Mouse (Mus musculus) regulatory T cell (primary cell): ENCODE results near the gene Cpne4.

Source experiments
- in situ Hi-C: fragments of 300-600 bp; cut with MboI, MseI; formaldehyde crosslinking; loops from one replicate; pipeline ENCODE4 v1.15.1; 2025; ENCODE audit warnings: high pct_unique_total_duplicates

Cpne4 gene

DNA sequence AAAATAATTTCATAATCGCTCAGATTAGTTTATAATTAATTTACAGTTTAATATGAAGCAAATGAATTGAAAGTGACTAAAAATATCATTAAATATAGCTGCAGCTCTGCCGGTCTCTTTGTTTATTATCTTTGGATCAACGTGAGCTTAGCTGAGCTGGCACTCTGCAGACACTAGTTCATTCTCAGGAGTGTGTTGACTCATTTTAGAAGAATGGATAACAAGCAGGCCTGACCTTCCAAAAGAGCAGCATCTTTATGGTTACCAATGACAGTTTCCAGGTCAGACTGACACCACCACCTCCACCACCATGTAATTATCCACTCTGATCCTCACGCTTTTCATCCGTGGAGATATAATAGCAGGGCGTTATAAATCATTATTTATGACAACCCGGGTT lies 498.9 kb downstream of the Cpne4 start:
- in situ Hi-C loops, result no loop called here

DNA sequence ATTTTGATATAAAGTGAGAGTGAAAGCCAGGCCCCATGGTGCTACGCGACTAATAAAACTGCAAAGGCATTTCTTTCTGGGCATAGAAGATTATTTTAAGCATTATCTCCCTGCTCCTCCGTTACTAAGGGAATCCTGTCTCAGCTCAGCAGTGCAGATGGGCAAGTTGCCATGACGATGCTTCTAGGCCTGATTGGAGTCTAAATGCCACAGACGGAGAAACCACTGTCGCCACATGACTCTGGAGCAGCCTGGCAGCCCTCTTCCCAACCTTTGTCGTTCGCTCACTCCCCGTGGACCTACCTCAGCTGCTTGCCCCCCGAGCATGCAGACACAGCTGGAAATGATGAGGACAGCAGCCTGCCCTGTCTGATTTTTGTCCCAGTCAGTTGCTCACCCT lies 501.3 kb downstream of the Cpne4 start:
- in situ Hi-C loops, result no loop called here

- in situ Hi-C loops, result loop anchor here (25.0 kb wide), 2 partner anchors 338 to 1638 kb away; partner anchors contain the start of genes Aste1, Nek11 and Tex264
Observed at GRCm38 (mm10) chr9:105049636-105050035, 502.6 kb downstream of the Cpne4 start.

GRCm38 (mm10) chr9:105050257-105050656 lies 503.2 kb downstream of the Cpne4 start:
- in situ Hi-C loops, result loop anchor here (25.0 kb wide), 2 partner anchors 337 to 1637 kb away; partner anchors contain the start of genes Aste1, Nek11 and Tex264

DNA sequence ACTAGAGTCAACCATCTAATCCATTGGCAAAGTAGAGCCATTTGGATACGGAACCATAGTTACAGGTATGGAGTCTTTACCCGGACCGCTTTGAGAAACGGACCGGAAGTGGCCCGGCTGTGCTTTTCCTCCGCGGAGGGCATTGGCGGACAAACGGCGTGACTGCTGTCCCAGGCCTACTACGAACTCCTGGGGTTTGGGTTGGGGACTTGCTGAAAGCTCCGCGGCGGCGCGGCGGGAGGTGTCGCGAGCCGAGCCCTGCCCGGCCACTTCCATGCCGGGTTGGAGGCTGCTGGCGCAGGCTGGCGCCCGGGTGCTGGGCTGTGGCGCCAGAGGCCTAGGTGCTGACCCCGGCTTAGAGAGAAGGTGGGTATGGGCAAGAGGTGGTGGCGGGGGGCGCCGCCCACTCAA lies 506.1 kb downstream of the Cpne4 start, which contains the start of gene Mrpl3:
Gene Mrpl3, plus strand, starts transcription at position 93 of the 411 bp plus-strand sequence.
- in situ Hi-C loops, result loop anchor here (25.0 kb wide), 2 partner anchors 334 to 1634 kb away; partner anchors contain the start of genes Aste1, Nek11 and Tex264

DNA sequence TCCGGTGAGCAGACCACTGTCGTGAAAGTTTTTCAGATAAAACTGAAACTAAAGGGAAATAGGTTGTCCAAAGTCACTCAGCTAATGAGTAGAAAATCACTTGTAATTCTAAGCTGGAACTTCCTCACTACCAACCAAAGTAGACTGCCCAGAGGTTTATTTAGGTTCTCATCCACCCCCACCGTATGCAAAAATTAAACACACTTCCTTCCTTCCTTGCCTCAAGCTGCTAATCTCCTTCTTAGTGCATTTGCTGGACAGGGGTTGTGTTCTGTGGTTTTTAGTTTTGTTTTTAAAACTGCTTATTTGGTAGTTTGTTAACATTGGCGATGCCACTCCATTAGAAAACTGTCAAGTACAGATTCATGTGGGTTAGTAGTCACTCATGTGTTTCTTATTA lies 506.7 kb downstream of the Cpne4 start:
- in situ Hi-C loops, result loop anchor here (25.0 kb wide), 2 partner anchors 333 to 1633 kb away; partner anchors contain the start of genes Aste1, Nek11 and Tex264

DNA sequence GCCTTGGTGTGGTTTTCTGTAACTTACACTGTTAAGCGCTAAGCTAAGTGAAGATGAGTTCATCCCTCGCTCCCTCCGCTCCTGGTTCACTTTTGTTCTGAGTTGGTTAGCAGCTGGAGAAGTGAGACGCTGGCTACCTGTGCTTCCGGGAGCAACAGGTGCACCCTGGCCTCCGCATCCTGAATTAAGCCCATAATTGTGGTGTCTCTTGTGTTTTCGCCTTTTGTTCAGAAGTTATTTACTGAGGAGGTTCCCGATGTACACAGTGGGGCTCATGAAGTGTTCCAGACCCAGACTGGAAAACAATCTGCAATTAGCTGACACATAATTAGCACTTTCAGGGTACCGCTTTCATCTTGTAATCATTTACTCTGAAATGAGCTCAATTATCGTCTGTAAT lies 522.0 kb downstream of the Cpne4 start:
- in situ Hi-C loops, result loop anchor here (25.0 kb wide), 2 partner anchors 318 to 1618 kb away; partner anchors contain the start of genes Aste1, Nek11 and Tex264

DNA sequence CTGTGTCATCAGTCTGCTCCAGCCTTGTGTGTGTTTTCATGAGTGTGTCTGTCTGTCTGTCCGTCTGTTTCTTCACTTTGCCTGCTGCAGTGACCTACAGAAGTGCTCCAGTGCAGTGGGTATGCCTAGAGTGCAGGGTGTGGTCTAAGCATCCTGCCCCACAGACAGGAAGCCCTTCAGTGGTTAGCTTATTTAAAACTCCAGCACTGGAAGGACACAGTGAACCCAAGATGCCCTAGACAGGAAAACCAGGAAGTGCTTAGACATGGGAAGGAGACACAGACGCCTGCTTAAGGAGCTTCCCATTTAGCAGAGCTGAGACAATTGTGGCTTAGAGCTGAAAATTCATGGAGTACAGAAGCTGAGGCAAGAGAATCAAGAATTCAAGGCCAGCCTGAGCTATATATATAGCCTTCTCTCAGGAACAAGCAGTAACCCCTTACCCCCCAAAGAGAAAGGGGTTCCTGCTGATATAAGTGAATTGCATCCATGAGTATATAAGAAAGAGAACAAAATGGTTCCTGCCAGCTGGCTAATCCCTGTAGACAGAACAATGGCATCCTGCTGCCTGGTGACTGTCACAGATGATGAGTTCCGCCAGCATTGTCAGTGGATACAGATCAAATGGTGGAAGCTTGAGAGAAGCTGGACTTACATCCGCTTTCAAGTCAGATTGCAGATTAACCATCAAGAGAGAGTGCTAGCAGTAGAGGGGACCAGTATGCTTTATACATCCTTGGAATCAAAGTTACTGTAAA lies 526.1 kb downstream of the Cpne4 start:
- in situ Hi-C loops, result loop anchor here (25.0 kb wide), 2 partner anchors 314 to 1614 kb away; partner anchors contain the start of genes Aste1, Nek11 and Tex264

GRCm38 (mm10) chr9:105074851-105075250 lies 527.8 kb downstream of the Cpne4 start:
- in situ Hi-C loops, result loop anchor here (25.0 kb wide), 2 partner anchors 312 to 1612 kb away; partner anchors contain the start of genes Aste1, Nek11 and Tex264

GRCm38 (mm10) chr9:105076756-105077424 lies 529.8 kb downstream of the Cpne4 start:
- in situ Hi-C loops, result no loop called here

- in situ Hi-C loops, result no loop called here
Observed at GRCm38 (mm10) chr9:105078460-105078859, 531.4 kb downstream of the Cpne4 start.

- in situ Hi-C loops, result no loop called here
Observed at GRCm38 (mm10) chr9:105080246-105080645, 533.2 kb downstream of the Cpne4 start.
